Mouse (Mus musculus) common myeloid progenitor, adult 5-6 weeks (primary cell): ENCODE data around the gene Krt16. TPM values are rescaled to one million over a fixed set of nuclear protein-coding genes. Genes with fewer than 3 reads are reported as not detected.

Source experiments
- ATAC-seq: replicated peaks from 2 replicates; pipeline ENCODE4 v1.8.0; 2016; ENCODE audit warnings: low read depth, mild to moderate bottlenecking, moderate TSS enrichment, inconsistent platforms; ENCODE audit not compliant: poor library complexity, severe bottlenecking
- total RNA-seq: library from RNA; stranded (forward); fragments of 200-1000, 187-1606 nt; gene quantifications from 2 replicates; pipeline ENCODE4 v1.2.3, GENCODE M21; 2017

Gene Krt16
- not detected in 2 replicates for total RNA-seq

GRCm38 (mm10) chr11:100248852-100249465 is at the start of gene Krt16:
Gene Krt16 (minus strand): TSS chr11:100248902.
- no peak for ATAC-seq

GRCm38 (mm10) chr11:100297801-100298200 is 49.1 kb upstream of the Krt16 start:
- no peak; the same call in 1 of the 2 replicates for ATAC-seq

- peak; percentile 86 for ATAC-seq
These were observed 46.6 kb upstream of the Krt16 start for GRCm38 (mm10) chr11:100295308-100295707.

- no peak for ATAC-seq
These were observed 44.2 kb upstream of the Krt16 start for GRCm38 (mm10) chr11:100292884-100293283.

- ATAC-seq: no peak
These were observed 41.5 kb upstream of the Krt16 start for GRCm38 (mm10) chr11:100290235-100290634.

- no peak for ATAC-seq
These were observed 40.2 kb upstream of the Krt16 start for GRCm38 (mm10) chr11:100288942-100289341.

- ATAC-seq: no peak
These were observed 38.3 kb upstream of the Krt16 start for GRCm38 (mm10) chr11:100287024-100287423.

- ATAC-seq: no peak
These were observed 36.3 kb upstream of the Krt16 start for GRCm38 (mm10) chr11:100284988-100285387.

GRCm38 (mm10) chr11:100282549-100282948 is 33.8 kb upstream of the Krt16 start:
- ATAC-seq: peak; percentile 88

GRCm38 (mm10) chr11:100281596-100282544 is 33.2 kb upstream of the Krt16 start:
- peak; percentile 72 for ATAC-seq

- no peak for ATAC-seq
These were observed 30.1 kb upstream of the Krt16 start for GRCm38 (mm10) chr11:100278759-100279158.

GRCm38 (mm10) chr11:100277726-100278480 is 29.2 kb upstream of the Krt16 start:
- ATAC-seq: no peak

- no peak for ATAC-seq
These were observed 26.8 kb upstream of the Krt16 start for GRCm38 (mm10) chr11:100275466-100275865.

GRCm38 (mm10) chr11:100274719-100275118 is 26.0 kb upstream of the Krt16 start:
- ATAC-seq: no peak

GRCm38 (mm10) chr11:100271878-100272277 is 23.2 kb upstream of the Krt16 start:
- no peak for ATAC-seq

- no peak for ATAC-seq
These were observed 21.2 kb upstream of the Krt16 start, which contains the start of gene Krt42 for GRCm38 (mm10) chr11:100269821-100270332. Gene Krt42 (minus strand): TSS chr11:100269871.

- ATAC-seq: no peak
These were observed 13.6 kb upstream of the Krt16 start for GRCm38 (mm10) chr11:100262058-100262980.

GRCm38 (mm10) chr11:100261235-100261605 is 12.5 kb upstream of the Krt16 start:
- no peak for ATAC-seq

GRCm38 (mm10) chr11:100260514-100261234 is 12.0 kb upstream of the Krt16 start, which contains the start of gene Krt17:
Gene Krt17 (minus strand): TSS chr11:100261029.
- ATAC-seq: no peak
